ENCODE assay signal across 11 mouse cellular contexts in the genomic region with DNA sequence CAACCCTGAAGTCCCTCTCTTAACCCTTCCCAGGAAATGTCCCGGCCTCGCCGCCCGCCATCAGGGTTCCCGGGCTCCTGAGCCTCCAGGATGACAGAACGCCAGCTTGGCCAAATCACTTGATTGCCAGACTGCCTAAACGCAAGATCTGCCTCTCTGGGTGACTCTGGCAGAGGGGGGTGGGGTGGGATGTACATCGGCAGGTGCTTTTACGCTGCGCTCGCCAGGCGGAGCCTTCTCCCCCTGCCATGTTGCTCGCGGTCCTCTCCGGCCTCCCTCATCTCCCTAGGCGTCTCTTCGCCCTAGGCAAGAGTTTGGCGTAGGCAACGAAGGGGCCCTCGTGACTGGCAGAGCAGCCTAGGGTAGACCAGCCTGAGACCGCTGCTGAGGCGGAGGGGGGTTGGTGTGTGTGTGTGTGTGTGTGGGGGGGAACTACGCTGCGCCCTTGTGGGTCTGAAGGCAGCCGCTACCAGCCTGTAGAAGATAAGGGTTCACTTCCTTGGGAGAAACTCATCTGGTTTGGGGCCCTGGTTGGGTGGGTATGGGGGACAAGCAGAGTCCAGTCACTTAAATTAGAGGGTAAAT. TPM values are rescaled to one million over a fixed set of nuclear protein-coding genes. Genes with fewer than 3 reads are reported as not detected.
DNase-seq lines count a peak whose midpoint lies in the region; ATAC-seq and TF ChIP-seq lines count a peak whose summit lies in the region.
"Had no signal": no experiment of that assay in that cellular context is flagged by ENCODE, and none has a peak within 500 bp of the region (broad histone marks: within the 10 kb centered on the region; RNA-seq: fewer than 3 reads in every experiment).

No protein-coding gene starts in this region.

- H3K9ac ChIP-seq in heart, embryonic 11.5 days (ENCODE audit: low read depth, low read length), result no peak overlapping the region
- no peak overlapping the region for H3K9ac ChIP-seq in liver, embryonic 11.5 days (ENCODE audit: low read depth, low read length)
- H3K9ac ChIP-seq in lung, postnatal 0 days (replicated peaks; ENCODE audit: low read depth), result no peak overlapping the region
- H3K9ac ChIP-seq: liver, postnatal 0 days had no signal

- no peak for DNase-seq in heart, adult 18-20 months
- peak; percentile 32 for DNase-seq in forebrain, embryonic 10.5 days (ENCODE audit: extremely low spot score, low spot score)
- peak; percentile 52 to 53 for DNase-seq in left cerebral cortex, postnatal 14 days (ENCODE audit: low spot score in 2 of 2)
- DNase-seq in adrenal gland, adult 18-20 months (ENCODE audit: low spot score in 2 of 2), result no peak
- DNase-seq in liver, embryonic 11.5 days (ENCODE audit: low spot score), result no peak
- DNase-seq in lung, postnatal 0 days (ENCODE audit: low spot score), result no peak
- DNase-seq: liver, postnatal 0 days had no signal

- no peaks in the 10 kb centered on the region for H3K9me3 ChIP-seq in heart, embryonic 11.5 days (replicated peaks; ENCODE audit: control insufficient read depth, low read length)
- no peaks in the 10 kb centered on the region for H3K9me3 ChIP-seq in forebrain, embryonic 10.5 days
- H3K9me3 ChIP-seq in liver, embryonic 11.5 days (ENCODE audit: control insufficient read depth, low read length), result no peaks in the 10 kb centered on the region
- H3K9me3 ChIP-seq in lung, postnatal 0 days (ENCODE audit: low read length), result no peaks in the 10 kb centered on the region

- 0 out of 2 replicates have a peak, but pooled peaks cover 9% of the 10 kb centered on the region for H3K4me1 ChIP-seq in heart, embryonic 11.5 days (ENCODE audit: control insufficient read depth, insufficient read depth, low read length)
- H3K4me1 ChIP-seq in forebrain, embryonic 10.5 days, result peaks cover 47% of the 10 kb centered on the region
- H3K4me1 ChIP-seq in olfactory bulb, adult 2 months (ENCODE audit: control insufficient read depth, insufficient read depth, low read length), result peaks cover 19% of the 10 kb centered on the region
- H3K4me1 ChIP-seq in liver, embryonic 11.5 days (replicated peaks; ENCODE audit: control insufficient read depth, insufficient read depth, low read length), result no peaks in the 10 kb centered on the region
- no peaks in the 10 kb centered on the region for H3K4me1 ChIP-seq in lung, postnatal 0 days (ENCODE audit: insufficient read depth, low read depth, low read length)

- H3K36me3 ChIP-seq in heart, embryonic 11.5 days (ENCODE audit: control insufficient read depth, insufficient read depth, low read length), result no peaks in the 10 kb centered on the region
- H3K36me3 ChIP-seq in forebrain, embryonic 10.5 days (replicated peaks), result no peaks in the 10 kb centered on the region
- H3K36me3 ChIP-seq in liver, embryonic 11.5 days (ENCODE audit: control insufficient read depth, insufficient read depth, low read length), result no peaks in the 10 kb centered on the region
- no peaks in the 10 kb centered on the region for H3K36me3 ChIP-seq in lung, postnatal 0 days (ENCODE audit: insufficient read depth, low read length)

- TF ChIP-seq POLR2A in olfactory bulb, adult 2 months (IDR thresholded peaks at IDR 0.05; ENCODE audit: insufficient read depth, low read depth, low read length), result no peak

- no peak overlapping the region for H3K4me3 ChIP-seq in heart, embryonic 11.5 days (ENCODE audit: low read depth, low read length)
- peak overlapping the region; percentile 71 for H3K4me3 ChIP-seq in forebrain, embryonic 10.5 days
- H3K4me3 ChIP-seq in olfactory bulb, adult 2 months (ENCODE audit: insufficient read depth, low read depth, low read length), result peak overlapping the region; percentile 1; the same call in 1 of the 2 replicates
- no peak overlapping the region for H3K4me3 ChIP-seq in liver, embryonic 11.5 days (ENCODE audit: low read depth, low read length)
- H3K4me3 ChIP-seq in lung, postnatal 0 days (ENCODE audit: low read depth, low read length), result no peak overlapping the region

- 1% methylated on average over 25 of the region's 25 CpGs for WGBS in heart, embryonic 11.5 days (ENCODE audit: insufficient replicate concordance)
- 2% methylated on average over 25 of the region's 25 CpGs for WGBS in forebrain, embryonic 10.5 days
- WGBS in olfactory bulb, adult 2 months, result 23% methylated on average over 25 of the region's 25 CpGs
- 4% methylated on average over 25 of the region's 25 CpGs for WGBS in liver, embryonic 11.5 days
- WGBS in lung, postnatal 0 days, result 1% methylated on average over 25 of the region's 25 CpGs

- H3K27me3 ChIP-seq in heart, embryonic 11.5 days (ENCODE audit: control insufficient read depth, insufficient read depth, low read length), result peaks cover 69% of the 10 kb centered on the region
- peaks cover 88% of the 10 kb centered on the region for H3K27me3 ChIP-seq in forebrain, embryonic 10.5 days (ENCODE audit: poor library complexity, severe bottlenecking)
- peaks cover 60% of the 10 kb centered on the region for H3K27me3 ChIP-seq in liver, embryonic 11.5 days (replicated peaks; ENCODE audit: control insufficient read depth, insufficient read depth, low read length)
- H3K27me3 ChIP-seq in lung, postnatal 0 days (replicated peaks; ENCODE audit: insufficient read depth, low read length), result peaks cover 44% of the 10 kb centered on the region

- peak overlapping the region; percentile 14; the same call in 1 of the 2 replicates for H3K4me2 ChIP-seq in heart, embryonic 11.5 days
- no peak overlapping the region for H3K4me2 ChIP-seq in liver, embryonic 11.5 days
- no peak overlapping the region for H3K4me2 ChIP-seq in lung, postnatal 0 days (replicated peaks; ENCODE audit: low read depth, low read length)

- no peak for TF ChIP-seq CTCF in olfactory bulb, adult 2 months (IDR thresholded peaks at IDR 0.05; ENCODE audit: insufficient read depth, low read depth, low read length)
- TF ChIP-seq CTCF in lung, postnatal 0 days (IDR thresholded peaks at IDR 0.05), result no peak

- no peak for TF ChIP-seq EP300 in lung, postnatal 0 days (IDR thresholded peaks at IDR 0.05)

- no peak overlapping the region for H3K27ac ChIP-seq in heart, embryonic 11.5 days (ENCODE audit: low read depth, low read length)
- peak overlapping the region; percentile 44; the same call in 1 of the 2 replicates for H3K27ac ChIP-seq in forebrain, embryonic 10.5 days
- no peak overlapping the region for H3K27ac ChIP-seq in olfactory bulb, adult 2 months (ENCODE audit: insufficient read depth, low read depth, low read length)
- H3K27ac ChIP-seq in liver, embryonic 11.5 days (ENCODE audit: low read depth, low read length), result no peak overlapping the region
- H3K27ac ChIP-seq in lung, postnatal 0 days (ENCODE audit: low read length), result no peak overlapping the region

- intact Hi-C loops in left cerebral cortex, postnatal 14 days (cut with DNase I), result loop anchor here (5.0 kb wide), 1 partner anchor 256 kb away; no protein-coding TSS in a partner anchor

- no peak for ATAC-seq in heart, embryonic 11.5 days (replicated peaks; ENCODE audit: insufficient number of reproducible peaks, low FRiP score, low TSS enrichment)
- ATAC-seq in liver, embryonic 11.5 days (replicated peaks; ENCODE audit: low FRiP score), result no peak
- ATAC-seq in lung, postnatal 0 days, result no peak
- ATAC-seq: liver, postnatal 0 days had no signal

RNA-seq across cellular contexts. Expression of gene Csmd2, which starts 1.1 kb away (rescaled TPM):
- polyA plus RNA-seq in heart, embryonic 11.5 days (2014; fragmentation: Nextera tagmentation; extraction: Ambion mirVana), result 0.21 TPM in 1 of 2 replicates, not detected in the other
- total RNA-seq in heart, adult 18-20 months (2021), result not detected
- 0.34 and 0.40 TPM in 2 replicates for polyA plus RNA-seq in forebrain, embryonic 10.5 days (2016; fragmentation: Nextera tagmentation; extraction: Ambion mirVana)
- total RNA-seq in left cerebral cortex, postnatal 14 days (2021), result 10 to 100 TPM; 56.9 to 61.3 TPM
- polyA plus RNA-seq in olfactory bulb, adult 2 months (2012; ENCODE audit: insufficient read depth, insufficient read length, low replicate concordance, missing spikeins), result not detected in 2 replicates
- under 1 TPM; 0.06 to 0.46 TPM for total RNA-seq in adrenal gland, adult 18-20 months (2021)
- 0.03 TPM in 1 of 2 replicates, not detected in the other for polyA plus RNA-seq in liver, embryonic 11.5 days (2014; fragmentation: Nextera tagmentation; extraction: Ambion mirVana)
- 0.04 and 0.05 TPM in 2 replicates for polyA plus RNA-seq in lung, postnatal 0 days (2015; fragmentation: Nextera tagmentation; extraction: Ambion mirVana)
- polyA plus RNA-seq: C2C12; liver, postnatal 0 days had no signal

RNA-seq across cellular contexts. Expression of gene CK137956, which starts 15.8 kb away (rescaled TPM):
- polyA plus RNA-seq in heart, embryonic 11.5 days (2014; fragmentation: Nextera tagmentation; extraction: Ambion mirVana), result not detected in 2 replicates
- not detected for total RNA-seq in heart, adult 18-20 months (2021)
- 0.27 and 0.38 TPM in 2 replicates for polyA plus RNA-seq in forebrain, embryonic 10.5 days (2016; fragmentation: Nextera tagmentation; extraction: Ambion mirVana)
- 1 to 10 TPM; 1.9 to 3.7 TPM for total RNA-seq in left cerebral cortex, postnatal 14 days (2021)
- polyA plus RNA-seq in olfactory bulb, adult 2 months (2012; ENCODE audit: insufficient read depth, insufficient read length, low replicate concordance, missing spikeins), result not detected in 2 replicates
- not detected for total RNA-seq in adrenal gland, adult 18-20 months (2021)
- polyA plus RNA-seq in liver, embryonic 11.5 days (2014; fragmentation: Nextera tagmentation; extraction: Ambion mirVana), result not detected in 2 replicates
- polyA plus RNA-seq in lung, postnatal 0 days (2015; fragmentation: Nextera tagmentation; extraction: Ambion mirVana), result not detected in 2 replicates
- polyA plus RNA-seq: C2C12; heart, postnatal 0 days; liver, postnatal 0 days had no signal

Comparison
In these comparisons a context has a peak if more than half of its experiments do, and no peak if none do; other contexts are left out.
1. H3K4me3 ChIP-seq: peak in forebrain, embryonic 10.5 days (single experiment) and olfactory bulb, adult 2 months (single experiment); none in heart, embryonic 11.5 days (single experiment), liver, embryonic 11.5 days (single experiment) and lung, postnatal 0 days (single experiment).
2. DNase-seq: peak in forebrain, embryonic 10.5 days (single experiment) and left cerebral cortex, postnatal 14 days (2 of 2); none in heart, adult 18-20 months (0 of 2), adrenal gland, adult 18-20 months (0 of 2), liver, embryonic 11.5 days (single experiment) and lung, postnatal 0 days (single experiment).